Mouse (Mus musculus): ENCODE data around the gene Gm3676.
"Not testable (repeated sequence)": the region's sequence is repeated elsewhere in the genome, so short reads cannot be mapped to it uniquely, and the experiment has no call there.

Gm3676 gene

GRCm38 (mm10) chr14:41646387-41646786, at the start of gene Gm3676:
Gm3676 (minus strand) TSS chr14:41646487.
- not testable (repeated sequence) for DNase-seq (ENCODE audit: low read depth)

GRCm38 (mm10) chr14:41648176-41648575, 1.9 kb upstream of the Gm3676 start:
- DNase-seq (ENCODE audit: low read depth) = not testable (repeated sequence)

- DNase-seq (ENCODE audit: low read depth) = not testable (repeated sequence)
Observed at GRCm38 (mm10) chr14:41630144-41630543, 16.1 kb downstream of the Gm3676 start.

- not testable (repeated sequence) for DNase-seq (ENCODE audit: low read depth)
Observed at GRCm38 (mm10) chr14:41624512-41624911, 21.8 kb downstream of the Gm3676 start, which contains the start of gene Gm3072. Gm3072 (minus strand) TSS chr14:41624612.

GRCm38 (mm10) chr14:41622535-41622934, 23.8 kb downstream of the Gm3676 start:
- not testable (repeated sequence) for DNase-seq (ENCODE audit: low read depth)

- DNase-seq (ENCODE audit: low read depth) = not testable (repeated sequence)
Observed at GRCm38 (mm10) chr14:41610690-41611089, 35.6 kb downstream of the Gm3676 start.

- DNase-seq (ENCODE audit: low read depth) = not testable (repeated sequence)
Observed at GRCm38 (mm10) chr14:41600935-41601334, 45.4 kb downstream of the Gm3676 start.
